Mouse (Mus musculus): ENCODE data around the gene Cttnbp2. TPM values are rescaled to one million over a fixed set of nuclear protein-coding genes. Genes with fewer than 3 reads are reported as not detected.

Gene Cttnbp2
- polyA plus RNA-seq, 1 experiment from 2014 or later: 7.3 TPM

DNA sequence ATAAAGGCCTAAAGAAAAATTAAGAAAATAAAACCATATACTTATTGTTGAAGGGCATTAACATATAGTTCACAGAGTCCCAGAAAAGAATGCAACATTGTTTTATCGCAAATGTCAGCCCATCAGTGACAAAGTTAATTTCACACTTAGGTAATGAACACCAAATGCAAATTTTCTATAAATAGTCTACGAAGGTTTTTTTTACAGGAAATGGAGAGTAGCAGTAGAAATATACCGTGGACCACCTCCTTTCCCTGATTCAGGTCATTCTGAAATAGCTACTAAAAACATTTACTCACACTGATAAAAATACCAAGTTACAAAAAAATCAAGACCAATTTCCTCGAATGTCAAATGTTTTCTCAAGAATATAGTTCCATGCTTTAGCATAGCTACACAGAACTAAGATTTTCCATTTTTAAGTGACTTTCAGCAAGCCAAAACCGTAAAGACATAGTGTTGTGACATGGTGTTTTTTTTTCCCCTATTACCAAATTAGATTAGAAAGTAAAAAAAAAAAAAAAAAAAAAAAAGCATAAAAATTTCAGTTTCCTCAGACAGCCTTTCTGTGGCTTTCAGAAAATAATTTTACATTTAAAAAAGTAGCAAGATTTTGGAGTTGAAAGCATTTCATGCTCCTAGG is 64.0 kb downstream of the Cttnbp2 start:
- 64% methylated on average over 5 of the region's 5 CpGs for WGBS
- H3K9ac ChIP-seq (replicated peaks; ENCODE audit: low read depth): no peak overlapping the region
- DNase-seq (ENCODE audit: low spot score): no peak
- H3K9me3 ChIP-seq (ENCODE audit: low read length): no peaks in the 10 kb centered on the region
- TF ChIP-seq EP300 (IDR thresholded peaks at IDR 0.05) (no peak), CTCF (IDR thresholded peaks at IDR 0.05) (no peak)
- no peaks in the 10 kb centered on the region for H3K4me1 ChIP-seq (ENCODE audit: insufficient read depth, low read depth, low read length)
- ATAC-seq: no peak
- H3K36me3 ChIP-seq (ENCODE audit: insufficient read depth, low read length): no peaks in the 10 kb centered on the region
- no peak overlapping the region for H3K4me3 ChIP-seq (ENCODE audit: low read depth, low read length)
- H3K4me2 ChIP-seq (replicated peaks; ENCODE audit: low read depth, low read length): no peak overlapping the region
- no peaks in the 10 kb centered on the region for H3K27me3 ChIP-seq (replicated peaks; ENCODE audit: insufficient read depth, low read length)
- no peak overlapping the region for H3K27ac ChIP-seq (ENCODE audit: low read length)

DNA sequence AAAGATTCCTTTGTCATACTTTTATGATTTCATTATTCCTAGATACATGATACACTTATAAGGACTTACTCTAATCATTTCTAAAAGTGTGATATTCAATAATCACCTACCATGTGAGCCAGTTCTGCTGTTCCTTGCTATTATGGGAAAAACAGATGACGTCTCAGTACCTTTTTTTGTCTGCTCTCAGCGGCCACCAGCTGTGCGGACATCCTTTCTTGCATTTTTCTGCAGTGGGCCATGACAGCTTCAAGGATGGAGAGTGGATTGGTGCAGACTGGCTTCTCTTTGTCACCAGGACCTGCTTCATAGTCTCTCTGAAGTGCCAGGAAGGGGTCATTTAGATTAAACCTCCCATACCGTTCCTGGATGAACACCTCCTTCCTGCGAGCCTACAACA is 66.6 kb downstream of the Cttnbp2 start:
- no peaks in the 10 kb centered on the region for H3K9me3 ChIP-seq (ENCODE audit: low read length)
- no peak for DNase-seq (ENCODE audit: low spot score)
- H3K4me2 ChIP-seq (replicated peaks; ENCODE audit: low read depth, low read length): no peak overlapping the region
- no peak overlapping the region for H3K4me3 ChIP-seq (ENCODE audit: low read depth, low read length)
- H3K4me1 ChIP-seq (ENCODE audit: insufficient read depth, low read depth, low read length): no peaks in the 10 kb centered on the region
- TF ChIP-seq CTCF (IDR thresholded peaks at IDR 0.05) (no peak), EP300 (IDR thresholded peaks at IDR 0.05) (no peak)
- no peak overlapping the region for H3K9ac ChIP-seq (replicated peaks; ENCODE audit: low read depth)
- H3K27me3 ChIP-seq (replicated peaks; ENCODE audit: insufficient read depth, low read length): no peaks in the 10 kb centered on the region
- ATAC-seq: no peak
- H3K36me3 ChIP-seq (ENCODE audit: insufficient read depth, low read length): no peaks in the 10 kb centered on the region
- no peak overlapping the region for H3K27ac ChIP-seq (ENCODE audit: low read length)
- WGBS: 77% methylated on average over 5 of the region's 5 CpGs

DNA sequence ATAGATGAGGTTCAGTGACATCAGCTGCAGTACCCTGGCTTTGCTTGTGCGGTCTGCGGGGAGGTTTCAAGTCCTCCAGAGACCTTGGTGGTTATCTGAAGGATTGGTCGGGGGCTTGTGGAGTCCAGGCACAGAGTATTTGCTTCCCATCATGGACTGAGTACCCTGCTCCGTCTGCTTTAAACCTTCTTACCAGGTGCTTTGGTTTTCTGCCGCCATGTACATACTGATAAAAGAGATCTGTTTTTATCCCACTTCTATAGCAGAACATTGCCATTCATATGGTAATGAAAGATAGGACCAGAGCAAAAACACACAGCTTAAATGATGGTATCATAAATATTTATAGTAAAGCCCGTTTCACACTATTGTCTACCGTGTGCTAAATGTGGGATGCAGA is 67.7 kb downstream of the Cttnbp2 start:
- Histone ChIP-seq H3K4me2 (replicated peaks; ENCODE audit: low read depth, low read length) (no peak overlapping the region), H3K9ac (replicated peaks; ENCODE audit: low read depth) (no peak overlapping the region), H3K4me1 (ENCODE audit: insufficient read depth, low read depth, low read length) (no peaks in the 10 kb centered on the region), H3K27me3 (replicated peaks; ENCODE audit: insufficient read depth, low read length) (no peaks in the 10 kb centered on the region), H3K4me3 (ENCODE audit: low read depth, low read length) (no peak overlapping the region), H3K36me3 (ENCODE audit: insufficient read depth, low read length) (no peaks in the 10 kb centered on the region), H3K9me3 (ENCODE audit: low read length) (no peaks in the 10 kb centered on the region), H3K27ac (ENCODE audit: low read length) (no peak overlapping the region)
- DNase-seq (ENCODE audit: low spot score) (no peak), ATAC-seq (no peak)
- TF ChIP-seq EP300 (IDR thresholded peaks at IDR 0.05) (no peak), CTCF (IDR thresholded peaks at IDR 0.05) (no peak)
- WGBS: 65% methylated on average over 7 of the region's 7 CpGs

DNA sequence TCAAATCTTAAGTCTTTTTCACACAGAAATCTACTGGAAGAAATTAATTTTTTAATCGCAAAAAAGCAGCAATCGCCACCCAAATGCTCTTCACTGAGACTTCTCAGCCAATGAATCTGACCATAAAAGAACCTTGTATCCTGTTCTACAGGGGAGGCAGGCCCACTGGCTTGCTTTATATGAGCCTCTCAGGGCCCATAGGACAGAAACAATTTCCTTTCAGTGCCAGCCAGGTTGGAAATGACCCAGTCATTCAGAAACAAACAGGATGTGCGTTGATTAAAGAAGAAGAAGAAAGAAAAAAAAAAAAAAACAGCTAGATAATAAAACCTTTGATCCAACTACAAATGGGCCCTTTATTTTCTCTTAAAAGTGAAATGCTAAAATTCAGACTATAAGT is 68.3 kb downstream of the Cttnbp2 start:
- no peaks in the 10 kb centered on the region for H3K27me3 ChIP-seq (replicated peaks; ENCODE audit: insufficient read depth, low read length)
- H3K9ac ChIP-seq (replicated peaks; ENCODE audit: low read depth): no peak overlapping the region
- no peak overlapping the region for H3K4me3 ChIP-seq (ENCODE audit: low read depth, low read length)
- TF ChIP-seq CTCF (IDR thresholded peaks at IDR 0.05) (no peak), EP300 (IDR thresholded peaks at IDR 0.05) (no peak)
- no peaks in the 10 kb centered on the region for H3K4me1 ChIP-seq (ENCODE audit: insufficient read depth, low read depth, low read length)
- H3K36me3 ChIP-seq (ENCODE audit: insufficient read depth, low read length): no peaks in the 10 kb centered on the region
- DNase-seq (ENCODE audit: low spot score) (no peak), ATAC-seq (no peak)
- no peak overlapping the region for H3K27ac ChIP-seq (ENCODE audit: low read length)
- H3K4me2 ChIP-seq (replicated peaks; ENCODE audit: low read depth, low read length): no peak overlapping the region
- H3K9me3 ChIP-seq (ENCODE audit: low read length): no peaks in the 10 kb centered on the region
- WGBS: 58% methylated on average over 3 of the region's 3 CpGs

- WGBS: 66% methylated on average over 4 of the region's 4 CpGs
- no peak for TF ChIP-seq EP300 (IDR thresholded peaks at IDR 0.05)
- no peak for TF ChIP-seq CTCF (IDR thresholded peaks at IDR 0.05)
- no peak overlapping the region for H3K9ac ChIP-seq (replicated peaks; ENCODE audit: low read depth)
- no peak overlapping the region for H3K4me2 ChIP-seq (replicated peaks; ENCODE audit: low read depth, low read length)
- H3K9me3 ChIP-seq (ENCODE audit: low read length): no peaks in the 10 kb centered on the region
- no peak overlapping the region for H3K4me3 ChIP-seq (ENCODE audit: low read depth, low read length)
- DNase-seq (ENCODE audit: low spot score) (no peak), ATAC-seq (no peak)
- H3K27me3 ChIP-seq (replicated peaks; ENCODE audit: insufficient read depth, low read length): no peaks in the 10 kb centered on the region
- H3K36me3 ChIP-seq (ENCODE audit: insufficient read depth, low read length): no peaks in the 10 kb centered on the region
- no peak overlapping the region for H3K27ac ChIP-seq (ENCODE audit: low read length)
- H3K4me1 ChIP-seq (ENCODE audit: insufficient read depth, low read depth, low read length): no peaks in the 10 kb centered on the region
Measured at GRCm38 (mm10) chr6:18445747-18446146, 68.9 kb downstream of the Cttnbp2 start.

GRCm38 (mm10) chr6:18442303-18442702 is 72.3 kb downstream of the Cttnbp2 start:
- Histone ChIP-seq H3K4me2 (replicated peaks; ENCODE audit: low read depth, low read length) (no peak overlapping the region), H3K4me1 (ENCODE audit: insufficient read depth, low read depth, low read length) (no peaks in the 10 kb centered on the region), H3K9ac (replicated peaks; ENCODE audit: low read depth) (no peak overlapping the region), H3K4me3 (ENCODE audit: low read depth, low read length) (no peak overlapping the region), H3K9me3 (ENCODE audit: low read length) (no peaks in the 10 kb centered on the region), H3K36me3 (ENCODE audit: insufficient read depth, low read length) (no peaks in the 10 kb centered on the region), H3K27me3 (replicated peaks; ENCODE audit: insufficient read depth, low read length) (no peaks in the 10 kb centered on the region), H3K27ac (ENCODE audit: low read length) (no peak overlapping the region)
- ATAC-seq: no peak
- TF ChIP-seq EP300 (IDR thresholded peaks at IDR 0.05): no peak
- TF ChIP-seq CTCF (IDR thresholded peaks at IDR 0.05): no peak
- DNase-seq (ENCODE audit: low spot score): no peak
- 80% methylated on average over 3 of the region's 3 CpGs for WGBS
